Mouse (Mus musculus) heart, embryonic 14.5 days (tissue): Measurements from ENCODE around the gene Dll4. TPM values are rescaled to one million over a fixed set of nuclear protein-coding genes. Genes with fewer than 3 reads are reported as not detected.

Experiments
- ATAC-seq: fragments of 200-750 bp; cut with Nextera tagmentation; 2 replicates; pipeline ENCODE4 v1.8.0; 2017; ENCODE audit warnings: low read depth, moderate TSS enrichment; ENCODE audit not compliant: insufficient number of reproducible peaks, insufficient read depth, low FRiP score
- H3K27ac ChIP-seq, 2 experiments: fragments of 200-500 bp in 1 of 2; fragments of 300-500 bp in 1 of 2; sonication (generic) in 1 of 2; replicated peaks in 1 of 2; 2 replicates each; pipeline ENCODE4 v1.5.1; 2012 to 2014; ENCODE audit warnings: low read depth in 2 of 2, low read length in 2 of 2, control low read depth in 1 of 2, mild to moderate bottlenecking in 1 of 2, mixed read lengths in 1 of 2; ENCODE audit not compliant: control insufficient read depth in 1 of 2, insufficient read depth in 1 of 2
- H3K27me3 ChIP-seq: fragments of 300-500 bp; sonication (generic); 2 replicates; pipeline ENCODE4 v1.6.1; 2014; ENCODE audit warnings: mild to moderate bottlenecking, low read length, control low read depth; ENCODE audit not compliant: control insufficient read depth, insufficient read depth
- H3K36me3 ChIP-seq: fragments of 300-500 bp; sonication (generic); 2 replicates; pipeline ENCODE4 v1.6.1; 2014; ENCODE audit warnings: mild to moderate bottlenecking, control low read depth, low read length, mixed read lengths; ENCODE audit not compliant: control insufficient read depth, insufficient read depth
- H3K4me1 ChIP-seq, 2 experiments: fragments of 200-500 bp in 1 of 2; fragments of 300-500 bp in 1 of 2; sonication (generic) in 1 of 2; 2 replicates each; pipeline ENCODE4 v1.6.1; 2012 to 2014; ENCODE audit warnings: low read length in 2 of 2, control low read depth in 1 of 2, mixed read lengths in 1 of 2; ENCODE audit not compliant: control insufficient read depth in 2 of 2, insufficient read depth in 2 of 2
- H3K4me2 ChIP-seq: fragments of 300-500 bp; sonication (generic); 2 replicates; pipeline ENCODE4 v1.6.1; 2014; ENCODE audit warnings: mild to moderate bottlenecking, low read length
- H3K4me3 ChIP-seq, 2 experiments: fragments of 200-500 bp in 1 of 2; fragments of 300-500 bp in 1 of 2; sonication (generic) in 1 of 2; 2 replicates each; pipeline ENCODE4 v1.5.1; 2012 to 2014; ENCODE audit warnings: low read length in 2 of 2, mild to moderate bottlenecking in 2 of 2, control low read depth in 1 of 2, low read depth in 1 of 2, moderate library complexity in 1 of 2; ENCODE audit not compliant: control insufficient read depth in 1 of 2, insufficient read depth in 1 of 2
- H3K9ac ChIP-seq: fragments of 300-500 bp; sonication (generic); 2 replicates; pipeline ENCODE4 v1.6.1; 2014; ENCODE audit warnings: mild to moderate bottlenecking, low read length
- H3K9me3 ChIP-seq: fragments of 300-500 bp; sonication (generic); 2 replicates; pipeline ENCODE4 v1.6.1; 2016; ENCODE audit warnings: low read length, control low read depth; ENCODE audit not compliant: control insufficient read depth
- WGBS: fragments of 180-500 bp; shearing (Covaris S2); extraction: QIAGEN DNeasy Blood & Tissue Kit; methylation state at CpG from one replicate; pipeline ENCODE4 v1.1.7; 2014; 5-methylcytosine and 5-hydroxymethylcytosine counted together
- polyA plus RNA-seq: library from polyadenylated mRNA; unstranded; fragments of >200 nt; fragmentation: Nextera tagmentation; extraction: Ambion mirVana; gene quantifications from 2 replicates; pipeline ENCODE4 v1.2.1, GENCODE M21; 2014

Dll4 gene
- polyA plus RNA-seq, 1 experiment from 2014 or later, result 6.9 TPM

DNA sequence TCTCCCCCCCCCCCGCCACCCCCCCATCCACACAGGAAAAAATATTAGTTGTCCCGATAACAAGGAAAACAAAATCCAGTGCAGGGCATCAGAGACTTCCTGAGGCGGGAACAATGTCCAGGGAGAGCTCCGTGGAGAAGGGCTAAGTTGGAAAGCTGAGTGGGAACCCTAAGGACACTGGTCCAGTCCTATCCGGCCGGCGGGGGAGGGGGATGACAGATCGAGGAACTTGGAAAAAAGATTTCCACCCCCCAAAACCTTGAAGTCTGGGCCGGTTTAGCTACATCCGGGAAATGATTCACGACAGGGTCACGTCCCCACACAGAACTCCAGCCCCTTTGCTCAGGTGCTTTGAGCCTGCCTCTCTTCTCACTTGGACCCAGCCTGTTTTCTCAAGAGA is 14.0 kb upstream of the Dll4 start:
- no peaks in the 10 kb centered on the region for H3K27me3 ChIP-seq
- H3K4me3 ChIP-seq, result no peak overlapping the region
- peak overlapping the region; percentile 59 to 60 for H3K27ac ChIP-seq
- H3K9ac ChIP-seq, result no peak overlapping the region
- WGBS, result 40% methylated on average over 12 of the region's 12 CpGs
- peaks cover 0 to 2% of the 10 kb centered on the region in 2 experiments; a peak in 1 of 4 replicates for H3K4me1 ChIP-seq
- no peaks in the 10 kb centered on the region for H3K36me3 ChIP-seq
- H3K4me2 ChIP-seq, result no peak overlapping the region
- H3K9me3 ChIP-seq, result peaks cover 4% of the 10 kb centered on the region; the same call in 1 of the 2 replicates
- ATAC-seq, result no peak

- Histone ChIP-seq H3K27me3 (no peaks in the 10 kb centered on the region), H3K4me2 (no peak overlapping the region), H3K9me3 (peaks cover 4% of the 10 kb centered on the region; the same call in 1 of the 2 replicates), H3K27ac (peak overlapping the region; percentile 33 to 60; a peak in 2 of 4 replicates), H3K4me3 (no peak overlapping the region), H3K36me3 (no peaks in the 10 kb centered on the region), H3K9ac (no peak overlapping the region), H3K4me1 (peaks cover 0 to 2% of the 10 kb centered on the region in 2 experiments; a peak in 1 of 4 replicates)
- ATAC-seq, result no peak
- 65% methylated on average over 2 of the region's 2 CpGs for WGBS
These were observed 13.1 kb upstream of the Dll4 start for GRCm38 (mm10) chr2:119312380-119312958.

GRCm38 (mm10) chr2:119313780-119314479 is 11.7 kb upstream of the Dll4 start:
- no peak for ATAC-seq

DNA sequence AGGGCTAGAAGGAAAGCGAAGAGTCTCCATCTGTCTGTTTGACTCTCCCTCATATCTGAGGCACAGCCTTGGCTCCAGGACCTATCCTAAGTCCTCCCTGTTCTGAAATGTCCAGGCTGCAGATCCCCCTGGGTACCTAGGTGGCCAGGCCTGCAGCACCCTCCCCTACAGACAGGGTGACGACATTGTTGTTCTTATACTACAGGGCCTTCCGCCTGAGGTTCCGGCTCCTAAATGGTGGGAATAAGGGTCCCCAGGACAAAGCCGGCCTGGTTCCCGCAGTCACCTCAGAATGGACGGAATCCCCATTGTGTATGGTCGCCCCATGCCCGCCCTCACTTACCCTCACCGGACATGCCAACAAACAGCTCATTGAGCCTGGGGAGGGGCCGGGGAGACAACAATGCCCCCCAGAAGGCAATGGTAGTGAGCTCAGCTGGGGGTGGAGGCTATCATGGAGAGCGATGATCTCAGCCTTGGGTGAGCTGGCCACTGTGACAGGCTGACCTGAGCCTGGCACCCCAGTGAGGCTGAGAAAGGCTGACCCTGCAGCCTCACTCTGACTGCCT is 10.8 kb upstream of the Dll4 start:
- Histone ChIP-seq H3K36me3 (no peaks in the 10 kb centered on the region), H3K9ac (no peak overlapping the region), H3K27ac (peak overlapping the region in 1 of 2 experiments; percentile 53; a peak in 2 of 4 replicates), H3K4me2 (no peak overlapping the region), H3K9me3 (peaks cover 4% of the 10 kb centered on the region; the same call in 1 of the 2 replicates), H3K27me3 (no peaks in the 10 kb centered on the region), H3K4me1 (peaks cover 0 to 2% of the 10 kb centered on the region in 2 experiments; a peak in 1 of 4 replicates), H3K4me3 (no peak overlapping the region)
- peak; percentile 17; the same call in 1 of the 2 replicates for ATAC-seq
- 61% methylated on average over 12 of the region's 12 CpGs for WGBS

More at GRCm38 (mm10) chr2:119313780-119314479, 11.7 kb upstream of the Dll4 start:
- Histone ChIP-seq H3K9ac (no peak overlapping the region), H3K4me1 (peaks cover 0 to 2% of the 10 kb centered on the region in 2 experiments; a peak in 1 of 4 replicates), H3K27me3 (no peaks in the 10 kb centered on the region), H3K4me2 (no peak overlapping the region), H3K9me3 (peaks cover 4% of the 10 kb centered on the region; the same call in 1 of the 2 replicates), H3K4me3 (no peak overlapping the region), H3K27ac (peak overlapping the region; percentile 2 to 53; a peak in 2 of 4 replicates), H3K36me3 (no peaks in the 10 kb centered on the region)
- WGBS, result 30% methylated on average over 10 of the region's 10 CpGs

GRCm38 (mm10) chr2:119318043-119318710 is 7.4 kb upstream of the Dll4 start:
- Histone ChIP-seq H3K27ac (peak overlapping the region; percentile 1 to 24; a peak in 1 of 4 replicates), H3K9ac (no peak overlapping the region), H3K36me3 (no peaks in the 10 kb centered on the region), H3K9me3 (peaks cover 4% of the 10 kb centered on the region; the same call in 1 of the 2 replicates), H3K4me2 (no peak overlapping the region), H3K4me3 (no peak overlapping the region), H3K4me1 (peaks cover 9 to 21% of the 10 kb centered on the region in 2 experiments; a peak in 3 of 4 replicates), H3K27me3 (peaks cover 29% of the 10 kb centered on the region)
- ATAC-seq, result no peak
- WGBS, result 67% methylated on average over 3 of the region's 3 CpGs

DNA sequence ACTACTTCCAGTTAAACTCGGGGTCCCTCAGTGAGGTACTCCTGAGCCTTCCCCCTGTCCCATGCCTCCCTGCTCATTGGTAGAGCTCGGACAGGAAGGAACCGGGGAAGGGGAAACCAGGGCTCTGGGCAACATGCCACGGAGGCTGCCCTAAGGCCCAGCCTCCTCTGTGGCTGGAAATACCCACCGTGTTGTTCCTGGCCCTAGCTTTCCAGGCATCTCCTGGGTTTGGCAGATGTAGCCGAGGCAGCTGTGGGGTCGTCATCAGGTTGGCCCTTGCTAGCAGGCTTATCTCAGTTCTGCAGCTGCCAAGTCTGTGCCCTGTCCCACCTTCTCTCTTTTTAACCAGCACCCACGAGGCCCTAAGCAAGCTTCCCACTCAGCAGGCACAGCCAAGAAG is 5.0 kb upstream of the Dll4 start:
- Histone ChIP-seq H3K4me2 (no peak overlapping the region), H3K4me1 (peaks cover 15 to 39% of the 10 kb centered on the region in 2 experiments), H3K4me3 (no peak overlapping the region), H3K9me3 (peaks cover 4% of the 10 kb centered on the region; the same call in 1 of the 2 replicates), H3K9ac (no peak overlapping the region), H3K36me3 (no peaks in the 10 kb centered on the region), H3K27me3 (peaks cover 49% of the 10 kb centered on the region), H3K27ac (no peak overlapping the region)
- WGBS, result 43% methylated on average over 8 of the region's 8 CpGs
- no peak for ATAC-seq
